Mouse (Mus musculus): ENCODE results near the gene Cnnm2. TPM values are rescaled to one million over a fixed set of nuclear protein-coding genes. Genes with fewer than 3 reads are reported as not detected.

Gene Cnnm2
- total and polyA plus RNA-seq, 3 experiments, result 4.0 to 10.7 TPM; not detected in 1

GRCm38 (mm10) chr19:46849443-46849997, 88.1 kb downstream of the Cnnm2 start (continued):
- TF ChIP-seq MXI1 (IDR thresholded peaks at IDR 0.05; ENCODE audit: low read depth, low read length) (peak; percentile 87; the same call in 1 of the 2 replicates), ELF1 (IDR thresholded peaks at IDR 0.05; ENCODE audit: low read depth, low read length) (no peak), ZC3H11A (IDR thresholded peaks at IDR 0.05; ENCODE audit: low read depth, low read length) (no peak), MYB (IDR thresholded peaks at IDR 0.05; ENCODE audit: low read depth, low read length) (peak; percentile 79), HCFC1 (IDR thresholded peaks at IDR 0.05; ENCODE audit: low read depth, low read length) (peak; percentile 68), SMC3 (IDR thresholded peaks at IDR 0.05; ENCODE audit: low read depth, low read length) (no peak), GATA1 (IDR thresholded peaks at IDR 0.05; ENCODE audit: low read depth, low read length) (peak; percentile 98), ZKSCAN1 (IDR thresholded peaks at IDR 0.05; ENCODE audit: low read depth, low read length) (no peak), POLR2A (IDR thresholded peaks at IDR 0.05; ENCODE audit: control insufficient read depth in 1 of 2, insufficient read depth in 1 of 2, low read depth in 1 of 2, low read length in 2 of 2, poor library complexity in 1 of 2) (no peak), BHLHE40 (IDR thresholded peaks at IDR 0.05; ENCODE audit: borderline replicate concordance, low read depth, low read length) (peak; percentile 90; the same call in 1 of the 2 replicates), GABPA (IDR thresholded peaks at IDR 0.05; ENCODE audit: low read depth, low read length) (no peak), E2F4 (IDR thresholded peaks at IDR 0.05; ENCODE audit: borderline replicate concordance, low read depth, low read length) (no peak), EP300 (IDR thresholded peaks at IDR 0.05; ENCODE audit: low read depth in 1 of 2, low read length in 2 of 2) (peak; percentile 96 to 98), MAZ (IDR thresholded peaks at IDR 0.05; ENCODE audit: low read depth, low read length) (no peak; the same call in 1 of the 2 replicates), UBTF (IDR thresholded peaks at IDR 0.05; ENCODE audit: borderline replicate concordance, insufficient read depth, low read depth, low read length) (no peak)

DNA sequence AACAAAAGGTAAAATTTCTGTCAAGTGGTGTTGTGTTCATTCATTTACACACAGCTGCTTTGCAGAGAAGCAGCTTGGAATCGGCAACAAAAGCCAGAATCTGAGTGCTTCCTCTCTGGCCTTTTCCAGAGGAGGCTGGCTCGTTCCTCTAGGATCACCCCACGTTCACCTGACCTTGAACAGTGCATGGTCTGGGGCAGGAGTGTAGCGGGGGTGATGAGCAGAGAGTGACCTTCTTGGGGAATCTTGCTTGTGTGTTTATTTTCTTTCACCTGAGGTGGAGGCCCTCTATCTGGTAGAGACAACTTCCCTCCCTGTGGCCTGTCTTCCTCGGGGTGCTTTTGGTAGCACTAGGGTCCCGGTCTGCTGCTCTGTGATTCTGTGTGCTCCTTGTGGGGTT, 94.8 kb downstream of the Cnnm2 start:
- no peak for DNase-seq (ENCODE audit: low read depth, low spot score)
- Histone ChIP-seq H3K36me3 (ENCODE audit: control insufficient read depth in 1 of 2, insufficient read depth in 2 of 2, low read length in 2 of 2) (peaks cover 0 to 24% of the 10 kb centered on the region in 2 experiments; a peak in 2 of 4 replicates), H3K79me2 (ENCODE audit: control insufficient read depth, insufficient read depth, low read length, poor library complexity) (no peaks in the 10 kb centered on the region), H3K9ac (ENCODE audit: control insufficient read depth, low read depth, low read length, poor library complexity, severe bottlenecking) (no peak overlapping the region), H3K9me3 (replicated peaks; ENCODE audit: insufficient read depth, low read length) (no peaks in the 10 kb centered on the region), H3K4me1 (ENCODE audit: control insufficient read depth in 1 of 2, insufficient read depth in 2 of 2, low read length in 2 of 2) (peaks cover 10 to 19% of the 10 kb centered on the region in 2 experiments), H3K4me3 (ENCODE audit: control insufficient read depth in 1 of 2, insufficient read depth in 1 of 2, low read depth in 2 of 2, low read length in 2 of 2) (no peak overlapping the region), H3K27me3 (ENCODE audit: control insufficient read depth in 1 of 2, insufficient read depth in 2 of 2, low read length in 2 of 2) (no peaks in the 10 kb centered on the region), H3K27ac (ENCODE audit: control insufficient read depth, low read depth, low read length) (no peak overlapping the region)
- no peak for TF ChIP-seq NRF1 (IDR thresholded peaks at IDR 0.05; ENCODE audit: insufficient read depth, low read depth, low read length, poor library complexity, severe bottlenecking)
- no peak for TF ChIP-seq CHD1 (IDR thresholded peaks at IDR 0.05; ENCODE audit: low read depth, low read length)
- no peak for TF ChIP-seq SIN3A (IDR thresholded peaks at IDR 0.05; ENCODE audit: low read length)
- TF ChIP-seq NELFE (IDR thresholded peaks at IDR 0.05; ENCODE audit: low read depth, low read length), result no peak
- no peak for TF ChIP-seq ZNF384 (IDR thresholded peaks at IDR 0.05; ENCODE audit: low read depth, low read length)
- no peak for TF ChIP-seq GATA1 (IDR thresholded peaks at IDR 0.05; ENCODE audit: low read depth, low read length)
- TF ChIP-seq SMC3 (IDR thresholded peaks at IDR 0.05; ENCODE audit: low read depth, low read length), result no peak
- TF ChIP-seq BHLHE40 (IDR thresholded peaks at IDR 0.05; ENCODE audit: borderline replicate concordance, low read depth, low read length), result no peak
- TF ChIP-seq ZMIZ1 (IDR thresholded peaks at IDR 0.05; ENCODE audit: low read depth, low read length), result no peak
- TF ChIP-seq MAFK (IDR thresholded peaks at IDR 0.05; ENCODE audit: borderline replicate concordance, low read depth, low read length), result no peak
- TF ChIP-seq EP300 (IDR thresholded peaks at IDR 0.05; ENCODE audit: low read depth in 1 of 2, low read length in 2 of 2), result no peak
- TF ChIP-seq ELF1 (IDR thresholded peaks at IDR 0.05; ENCODE audit: low read depth, low read length), result no peak
- TF ChIP-seq RAD21 (IDR thresholded peaks at IDR 0.05; ENCODE audit: low read depth, low read length), result no peak
- no peak for TF ChIP-seq HCFC1 (IDR thresholded peaks at IDR 0.05; ENCODE audit: low read depth, low read length)
- no peak for TF ChIP-seq JUND (IDR thresholded peaks at IDR 0.05; ENCODE audit: low read depth, low read length)
- no peak for TF ChIP-seq ZC3H11A (IDR thresholded peaks at IDR 0.05; ENCODE audit: low read depth, low read length)
